Mouse (Mus musculus) heart, embryonic 15.5 days (tissue): ENCODE data around the gene Rsph3b. TPM values are rescaled to one million over a fixed set of nuclear protein-coding genes. Genes with fewer than 3 reads are reported as not detected.
"Not testable (repeated sequence)": the region's sequence is repeated elsewhere in the genome, so short reads cannot be mapped to it uniquely, and the experiment has no call there.

Experiments
- ATAC-seq: fragments of 200-750 bp; cut with Nextera tagmentation; replicated peaks from 2 replicates; pipeline ENCODE4 v1.8.0; 2017; ENCODE audit warnings: low read depth, moderate TSS enrichment; ENCODE audit not compliant: insufficient number of reproducible peaks, insufficient read depth, low FRiP score
- H3K27ac ChIP-seq: fragments of 300-500 bp; sonication (generic); 2 replicates; pipeline ENCODE4 v1.5.1; 2015; ENCODE audit warnings: mild to moderate bottlenecking, inconsistent platforms
- H3K27me3 ChIP-seq: fragments of 300-500 bp; sonication (generic); 2 replicates; pipeline ENCODE4 v1.6.1; 2015; ENCODE audit warnings: inconsistent platforms
- H3K36me3 ChIP-seq: fragments of 300-500 bp; sonication (generic); 2 replicates; pipeline ENCODE4 v1.6.1; 2015; ENCODE audit warnings: mild to moderate bottlenecking, inconsistent platforms
- H3K4me1 ChIP-seq: fragments of 300-500 bp; sonication (generic); replicated peaks from 2 replicates; pipeline ENCODE4 v1.6.1; 2015; ENCODE audit warnings: inconsistent platforms
- H3K4me2 ChIP-seq: fragments of 300-500 bp; sonication (generic); 2 replicates; pipeline ENCODE4 v1.6.1; 2015; ENCODE audit warnings: inconsistent platforms, mild to moderate bottlenecking, moderate library complexity
- H3K4me3 ChIP-seq: fragments of 300-500 bp; sonication (generic); 2 replicates; pipeline ENCODE4 v1.5.1; 2015; ENCODE audit warnings: mild to moderate bottlenecking, inconsistent platforms
- H3K9ac ChIP-seq: fragments of 300-500 bp; sonication (generic); 2 replicates; pipeline ENCODE4 v1.6.1; 2015; ENCODE audit warnings: mild to moderate bottlenecking, inconsistent platforms
- H3K9me3 ChIP-seq: fragments of 300-500 bp; sonication (generic); replicated peaks from 2 replicates; pipeline ENCODE4 v1.6.1; 2016; ENCODE audit warnings: inconsistent platforms
- WGBS: fragments of 180-500 bp; shearing (Covaris S2); methylation state at CpG from one replicate; pipeline ENCODE4 v1.1.7; 2015; ENCODE audit warnings: mixed read lengths; 5-methylcytosine and 5-hydroxymethylcytosine counted together
- polyA plus RNA-seq: library from polyadenylated mRNA; unstranded; fragments of >200 nt; fragmentation: Nextera tagmentation; extraction: Ambion mirVana; gene quantifications from 2 replicates; pipeline ENCODE4 v1.2.1, GENCODE M21; 2015

The Rsph3b gene
- polyA plus RNA-seq, 1 experiment from 2014 or later, result 68.9 TPM

DNA sequence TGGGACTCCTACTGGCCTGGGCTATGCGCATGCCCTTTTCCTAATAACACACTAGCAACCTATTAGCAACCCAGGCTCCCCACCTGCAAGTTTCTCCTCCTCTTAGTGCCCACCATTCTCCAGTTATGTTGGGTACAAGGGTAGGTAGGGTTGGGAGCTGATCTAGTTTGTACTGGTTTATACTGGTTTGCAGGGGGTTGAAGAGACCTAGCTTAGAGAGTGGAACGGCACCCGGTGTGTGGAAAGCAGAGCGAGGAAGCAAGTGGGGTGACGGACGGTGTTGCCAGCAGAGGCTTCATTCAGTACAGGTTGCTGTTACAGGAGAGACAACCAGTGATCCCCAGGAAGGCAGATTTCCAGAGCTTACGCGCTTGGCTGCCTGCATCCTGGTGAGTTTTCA is 21.9 kb upstream of the Rsph3b start, which contains the start of gene Rnaset2b:
Gene Rnaset2b, plus strand, starts transcription at position 301 of the 400 bp plus-strand sequence.
- H3K4me2 ChIP-seq, ATAC-seq, H3K27ac ChIP-seq, H3K4me1 ChIP-seq, H3K9ac ChIP-seq, H3K9me3 ChIP-seq, H3K36me3 ChIP-seq, H3K4me3 ChIP-seq, H3K27me3 ChIP-seq: not testable (repeated sequence)
- WGBS, result 100% methylated on average over 1 of the region's 8 CpGs

DNA sequence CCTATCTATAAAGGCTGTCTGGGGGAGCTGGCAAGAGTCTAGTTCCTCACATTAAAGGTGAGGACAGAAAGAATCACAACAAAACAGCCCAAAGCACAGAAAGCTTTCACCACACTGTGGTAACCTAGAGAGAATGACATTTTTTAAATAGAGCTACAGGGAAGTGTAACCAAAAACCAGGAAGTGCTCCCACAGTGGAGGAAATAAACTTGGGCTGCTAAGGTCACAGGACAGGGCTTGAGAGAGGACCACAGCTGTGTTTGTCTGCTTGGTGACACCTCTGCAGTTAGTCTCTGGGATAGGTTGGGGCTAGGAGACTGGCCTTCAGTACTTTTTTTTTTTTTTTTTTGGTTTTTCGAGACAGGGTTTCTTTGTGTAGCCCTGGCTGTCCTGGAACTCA is 19.2 kb upstream of the Rsph3b start:
- not testable (repeated sequence) for H3K4me3 ChIP-seq, H3K9me3 ChIP-seq, ATAC-seq, H3K9ac ChIP-seq, H3K4me2 ChIP-seq, H3K27me3 ChIP-seq, H3K4me1 ChIP-seq, H3K27ac ChIP-seq, H3K36me3 ChIP-seq
- WGBS, result 40% methylated on average over 1 of the region's 1 CpGs

DNA sequence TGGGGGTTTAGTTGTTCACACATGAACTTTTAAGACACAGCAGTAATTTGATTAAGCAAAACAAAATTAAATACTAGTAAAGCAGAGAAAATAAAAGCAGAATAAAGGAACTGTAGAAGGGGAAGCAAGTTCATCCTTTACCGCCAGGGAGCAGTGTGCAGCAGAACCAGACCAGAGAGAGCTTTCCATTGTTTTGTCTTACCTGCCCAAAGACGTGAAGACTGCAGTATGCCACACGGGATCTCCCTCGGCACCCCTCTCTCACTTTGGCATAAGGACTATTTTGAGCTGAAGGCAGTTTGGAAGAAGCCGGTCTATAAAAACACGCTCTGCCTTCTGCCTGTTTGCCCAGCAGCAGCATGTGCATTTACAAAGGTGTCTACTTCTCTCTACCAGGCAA is 16.9 kb upstream of the Rsph3b start:
- not testable (repeated sequence) for H3K27me3 ChIP-seq, H3K4me3 ChIP-seq, H3K4me2 ChIP-seq, H3K9ac ChIP-seq, H3K4me1 ChIP-seq, ATAC-seq, H3K27ac ChIP-seq, H3K36me3 ChIP-seq, H3K9me3 ChIP-seq
- WGBS, result 15% methylated on average over 6 of the region's 6 CpGs

DNA sequence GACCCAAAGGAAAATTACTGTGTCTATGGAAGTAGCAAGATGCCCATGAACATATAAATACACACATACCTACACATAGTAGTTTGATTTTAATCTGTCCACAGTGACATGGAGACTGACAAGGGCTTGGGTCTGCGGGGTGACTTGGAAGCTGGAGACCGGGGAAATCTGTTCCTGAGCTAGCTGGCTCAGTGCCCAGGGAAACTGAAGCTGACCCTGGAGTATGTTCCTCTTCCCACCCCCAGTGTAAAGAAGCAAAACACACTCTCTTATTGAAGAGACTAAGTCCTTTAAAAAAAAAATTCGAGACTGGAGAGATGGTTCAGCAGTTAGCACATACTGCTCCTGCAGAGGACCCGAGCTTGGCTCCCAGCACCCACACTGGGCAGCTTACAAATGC is 14.5 kb upstream of the Rsph3b start:
- WGBS, result 43% methylated on average over 4 of the region's 4 CpGs
- H3K4me1 ChIP-seq, H3K9ac ChIP-seq, H3K4me2 ChIP-seq, H3K4me3 ChIP-seq, ATAC-seq, H3K27ac ChIP-seq, H3K27me3 ChIP-seq, H3K9me3 ChIP-seq, H3K36me3 ChIP-seq: not testable (repeated sequence)

DNA sequence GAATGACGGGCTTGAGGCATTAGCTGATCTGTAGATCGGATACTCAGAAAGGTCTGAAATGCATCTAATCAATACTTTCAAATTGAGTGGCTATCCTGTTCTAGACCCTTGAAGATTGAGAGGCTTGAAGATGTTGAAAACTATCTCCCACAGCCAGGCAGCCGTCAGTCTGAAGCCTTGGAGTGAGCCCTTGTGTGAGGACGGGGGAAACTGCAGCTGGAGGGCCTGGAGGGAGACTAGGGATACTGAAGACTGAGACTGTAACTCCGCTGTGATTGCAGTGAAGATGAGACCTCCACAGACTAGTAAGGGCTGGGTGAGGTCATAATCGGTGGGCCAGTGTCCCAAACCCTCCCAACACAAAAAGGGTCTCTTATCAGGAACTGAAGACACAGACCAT is 13.9 kb upstream of the Rsph3b start:
- not testable (repeated sequence) for H3K9me3 ChIP-seq, H3K27ac ChIP-seq, H3K4me1 ChIP-seq, ATAC-seq, H3K4me3 ChIP-seq, H3K4me2 ChIP-seq, H3K36me3 ChIP-seq, H3K9ac ChIP-seq, H3K27me3 ChIP-seq
- 61% methylated on average over 4 of the region's 6 CpGs for WGBS

DNA sequence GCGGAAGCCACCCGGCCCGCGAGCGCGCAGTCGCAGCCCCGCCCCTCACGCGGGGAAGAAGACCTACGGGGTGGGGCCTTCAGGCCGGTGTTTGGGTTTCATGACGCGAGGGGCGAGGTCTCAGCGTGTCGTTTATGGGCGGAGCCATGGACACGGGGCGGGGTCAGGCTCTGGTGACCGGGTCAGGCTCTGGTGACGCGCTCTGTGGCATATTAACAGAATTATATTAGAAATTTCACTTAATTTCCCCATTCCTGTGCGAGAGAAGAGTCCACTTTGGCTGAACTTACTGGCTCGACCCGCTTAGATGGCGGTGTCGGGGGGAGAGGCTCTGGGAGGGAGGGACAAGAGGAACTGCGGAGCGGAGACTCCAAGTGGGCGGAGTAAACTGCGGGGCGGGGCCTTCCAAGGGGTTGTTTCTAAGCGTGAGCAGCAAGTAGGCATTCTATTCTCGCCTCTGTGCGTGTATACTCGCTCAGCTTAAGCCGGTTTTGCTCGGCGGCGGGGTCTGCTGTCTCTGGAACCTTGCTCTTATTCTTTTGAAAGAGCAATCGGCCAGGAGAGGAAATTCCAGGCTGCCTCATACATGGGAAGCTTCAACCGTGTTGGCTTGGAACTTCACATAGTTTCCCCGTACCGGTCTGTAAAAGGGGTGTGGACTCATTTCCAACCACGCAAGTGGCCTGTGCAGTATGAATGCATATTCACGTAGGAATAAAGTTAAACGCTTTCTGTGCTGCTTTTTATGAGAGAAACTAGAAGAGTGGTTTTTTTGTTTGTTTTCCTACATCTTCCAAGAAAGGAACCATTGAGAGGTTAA is 12.9 kb upstream of the Rsph3b start:
- H3K27ac ChIP-seq, result 0 out of 2 replicates have a peak overlapping the region, but pooled peaks have one; percentile 42
- WGBS, result under 1% methylated on average over 19 of the region's 48 CpGs
- peak; percentile 97 for ATAC-seq

DNA sequence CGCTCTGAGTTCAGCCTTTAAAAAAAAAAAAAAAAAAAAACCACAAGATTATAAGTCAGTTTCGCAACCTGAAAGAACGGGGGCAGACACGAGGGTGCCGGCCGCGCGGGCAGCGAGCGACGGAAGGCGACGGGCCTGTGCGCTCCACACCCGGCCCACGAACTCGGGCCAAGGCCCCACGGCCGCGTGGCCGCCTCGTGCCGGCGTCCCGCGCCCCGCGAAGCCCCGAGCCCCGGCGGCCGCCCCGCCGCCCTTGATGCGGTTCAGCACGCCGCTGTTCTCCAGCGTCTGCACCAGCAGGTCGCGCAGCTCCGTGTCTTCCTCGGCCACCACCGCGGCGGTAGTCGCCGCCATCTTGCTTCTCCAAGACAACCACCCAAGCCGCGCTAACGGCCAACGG is 12.3 kb upstream of the Rsph3b start, which contains the start of gene Tagap1:
Gene Tagap1, minus strand, starts transcription at position 381 of the 400 bp plus-strand sequence.
- H3K9me3 ChIP-seq, H3K4me1 ChIP-seq, H3K36me3 ChIP-seq, H3K27me3 ChIP-seq: not testable (repeated sequence)
- peak within 1 kb of the TSS; percentile 63 for H3K9ac ChIP-seq
- peak; percentile 23; the same call in 1 of the 2 replicates for ATAC-seq
- H3K4me3 ChIP-seq, result peak within 1 kb of the TSS; percentile 58
- peak within 1 kb of the TSS; percentile 70 for H3K27ac ChIP-seq
- WGBS, result under 1% methylated on average over 47 of the region's 51 CpGs
- peak within 1 kb of the TSS; percentile 59 for H3K4me2 ChIP-seq

More for the DNA sequence above, 12.9 kb upstream of the Rsph3b start:
- H3K4me3 ChIP-seq, result peak overlapping the region; percentile 58
- H3K9ac ChIP-seq, H3K36me3 ChIP-seq, H3K9me3 ChIP-seq, H3K4me1 ChIP-seq, H3K27me3 ChIP-seq: not testable (repeated sequence)
- peak overlapping the region; percentile 59 for H3K4me2 ChIP-seq

DNA sequence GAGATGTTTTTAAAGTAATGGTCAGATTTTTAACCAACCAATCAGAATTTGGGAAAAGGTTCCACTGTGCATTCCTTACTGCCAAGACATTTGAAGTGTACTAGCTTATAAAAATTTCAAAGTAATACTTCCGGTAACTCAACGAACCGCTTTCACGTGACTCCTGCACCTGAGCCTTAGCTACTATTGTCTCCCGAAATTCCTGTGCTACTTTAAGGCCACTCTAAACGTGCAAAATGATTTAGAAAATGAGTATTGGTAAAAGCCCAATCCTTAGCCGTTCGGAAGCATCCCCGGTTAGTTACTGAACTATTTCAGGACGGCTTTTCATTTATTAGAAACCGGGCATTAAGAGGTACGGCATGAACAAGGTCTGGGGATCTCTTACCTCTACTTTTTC is 11.9 kb upstream of the Rsph3b start:
- H3K4me3 ChIP-seq, result peak overlapping the region; percentile 58
- not testable (repeated sequence) for H3K4me1 ChIP-seq, H3K36me3 ChIP-seq, ATAC-seq, H3K27me3 ChIP-seq, H3K9me3 ChIP-seq, H3K27ac ChIP-seq
- H3K9ac ChIP-seq, result peak overlapping the region; percentile 63; the same call in 1 of the 2 replicates
- peak overlapping the region; percentile 49 for H3K4me2 ChIP-seq
- under 1% methylated on average over 12 of the region's 12 CpGs for WGBS

DNA sequence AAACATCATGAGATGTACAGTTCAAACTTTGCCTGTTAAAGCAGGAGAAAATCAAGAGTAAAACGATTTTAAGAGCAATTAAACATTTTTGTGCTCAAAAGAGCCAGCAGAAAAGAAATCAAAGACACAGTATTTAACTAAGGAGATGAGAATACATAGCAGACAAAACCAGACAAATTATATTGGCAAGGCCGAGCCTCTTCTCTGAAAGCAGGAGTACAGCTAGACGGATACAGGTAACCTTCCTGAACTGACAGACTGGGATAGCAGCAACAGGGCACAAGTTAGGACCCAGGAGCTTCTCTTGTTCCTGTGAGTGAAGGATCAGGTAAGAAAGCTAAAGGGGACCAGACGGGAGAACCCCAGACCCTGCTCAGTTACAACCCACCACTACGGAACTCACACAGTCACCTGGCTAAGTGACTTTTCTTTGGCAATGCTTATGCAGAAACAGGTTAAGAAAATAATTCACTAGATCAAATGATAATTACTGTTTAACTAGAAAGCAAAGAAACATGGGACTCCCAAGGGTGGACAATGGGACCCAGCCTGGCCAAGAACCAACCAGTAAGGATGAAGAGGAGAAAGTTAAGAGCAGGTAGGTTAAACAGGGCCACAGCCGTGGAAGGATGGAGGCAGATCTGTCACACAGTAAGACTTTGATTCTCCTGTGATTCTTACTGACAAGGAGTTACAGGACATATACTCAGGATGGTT is 11.2 kb upstream of the Rsph3b start:
- peak overlapping the region; percentile 49 for H3K4me2 ChIP-seq
- WGBS, result 57% methylated on average over 5 of the region's 6 CpGs
- not testable (repeated sequence) for H3K9ac ChIP-seq

DNA sequence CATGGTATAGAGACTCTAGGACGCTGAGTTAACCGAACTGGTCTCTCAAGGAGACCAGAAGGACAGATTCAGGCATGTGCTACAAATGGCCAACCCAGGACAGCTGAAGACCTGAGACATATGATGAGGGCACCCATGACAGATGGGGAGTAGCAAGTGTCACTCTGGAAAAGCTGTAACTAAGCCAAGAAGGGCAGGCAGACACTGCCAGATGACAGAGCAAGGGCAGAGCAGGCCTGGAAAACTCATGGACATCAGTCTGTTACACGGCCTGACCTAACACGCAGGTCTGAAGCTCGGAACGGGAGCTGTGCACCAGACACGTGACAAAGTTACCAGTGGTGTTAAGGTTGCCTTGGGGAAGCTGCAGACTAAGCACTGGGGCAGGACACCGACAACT is 10.4 kb upstream of the Rsph3b start:
- ATAC-seq, result not testable (repeated sequence)

More for the DNA sequence above, 11.2 kb upstream of the Rsph3b start:
- H3K36me3 ChIP-seq, H3K27ac ChIP-seq, H3K4me1 ChIP-seq, H3K27me3 ChIP-seq, ATAC-seq, H3K9me3 ChIP-seq: not testable (repeated sequence)
- peak overlapping the region; percentile 58 for H3K4me3 ChIP-seq

DNA sequence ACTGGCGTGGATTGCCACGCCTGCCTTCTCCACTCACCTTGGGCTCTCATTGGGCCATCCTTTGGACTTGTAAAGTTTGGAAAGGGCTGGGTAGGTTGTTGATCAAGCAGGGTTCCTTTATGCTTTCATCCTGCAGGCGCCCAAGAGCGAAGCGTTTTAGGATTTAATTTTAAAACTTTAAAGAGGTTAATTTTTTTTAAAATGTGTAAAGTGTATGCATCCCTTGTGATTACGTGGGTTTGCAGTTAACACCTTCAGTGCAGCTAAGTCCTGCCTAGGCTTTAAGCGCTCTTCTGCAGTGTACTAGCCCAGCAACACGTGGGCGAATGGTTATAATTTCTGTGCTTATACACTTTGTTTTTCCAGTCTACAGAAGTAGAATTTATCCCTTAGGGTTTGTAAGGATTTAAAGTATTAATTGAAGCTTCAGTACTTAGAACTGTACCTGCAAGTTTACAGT is 317 bp upstream of the Rsph3b start:
- not testable (repeated sequence) for H3K9me3 ChIP-seq, H3K36me3 ChIP-seq, H3K4me1 ChIP-seq, H3K27me3 ChIP-seq
- 0 out of 2 replicates have a peak, but pooled peaks have one; percentile 8 for ATAC-seq
- 8% methylated on average over 9 of the region's 9 CpGs for WGBS
- Histone ChIP-seq H3K27ac (peak overlapping the region; percentile 95), H3K4me2 (peak overlapping the region; percentile 72), H3K4me3 (peak overlapping the region; percentile 67), H3K9ac (peak overlapping the region; percentile 73)

More for the DNA sequence above, 10.4 kb upstream of the Rsph3b start:
- H3K4me2 ChIP-seq, H3K4me1 ChIP-seq, H3K27ac ChIP-seq, H3K27me3 ChIP-seq, H3K36me3 ChIP-seq, H3K9ac ChIP-seq, H3K4me3 ChIP-seq, H3K9me3 ChIP-seq: not testable (repeated sequence)
- WGBS, result 77% methylated on average over 7 of the region's 8 CpGs
